Mouse (Mus musculus) gonadal fat pad, adult 2 months (tissue): ENCODE data around the gene Kif19a. TPM values are rescaled to one million over a fixed set of nuclear protein-coding genes. Genes with fewer than 3 reads are reported as not detected.

Experiments used
- DNase-seq: peaks from one replicate; pipeline ENCODE4 v3.0.0-alpha.2; 2012; ENCODE audit warnings: low read depth
- polyA plus RNA-seq: library from polyadenylated mRNA; depleted of rRNA; stranded (reverse); fragments of >200 nt; gene quantifications from 2 replicates; pipeline ENCODE4 v1.2.3, GENCODE M21; 2012; rRNA removed

Kif19a gene
- polyA plus RNA-seq, 1 experiment: 1.3 TPM

- DNase-seq: no peak
Observed at GRCm38 (mm10) chr11:114807686-114808427, 42.7 kb downstream of the Kif19a start.

- no peak for DNase-seq
Observed at GRCm38 (mm10) chr11:114809371-114809770, 44.2 kb downstream of the Kif19a start.

- no peak for DNase-seq
Observed at GRCm38 (mm10) chr11:114810344-114810743, 45.2 kb downstream of the Kif19a start.

GRCm38 (mm10) chr11:114812731-114813240 is 47.6 kb downstream of the Kif19a start:
- DNase-seq: no peak

- DNase-seq: no peak
Observed at GRCm38 (mm10) chr11:114814873-114815592, 49.8 kb downstream of the Kif19a start.

GRCm38 (mm10) chr11:114816934-114817333 is 51.7 kb downstream of the Kif19a start:
- DNase-seq: no peak

- no peak for DNase-seq
Observed at GRCm38 (mm10) chr11:114818185-114818584, 53.0 kb downstream of the Kif19a start.

- no peak for DNase-seq
Observed at GRCm38 (mm10) chr11:114819110-114819509, 53.9 kb downstream of the Kif19a start.

- no peak for DNase-seq
Observed at GRCm38 (mm10) chr11:114820444-114820843, 55.3 kb downstream of the Kif19a start.

- no peak for DNase-seq
Observed at GRCm38 (mm10) chr11:114821325-114821724, 56.1 kb downstream of the Kif19a start.

GRCm38 (mm10) chr11:114822727-114823126 is 57.5 kb downstream of the Kif19a start:
- DNase-seq: no peak

GRCm38 (mm10) chr11:114823199-114823725 is 58.1 kb downstream of the Kif19a start:
- DNase-seq: no peak

GRCm38 (mm10) chr11:114826686-114827085 is 61.5 kb downstream of the Kif19a start:
- no peak for DNase-seq

GRCm38 (mm10) chr11:114829499-114830432 is 64.6 kb downstream of the Kif19a start:
- peak; percentile 27 for DNase-seq

- DNase-seq: no peak
Observed at GRCm38 (mm10) chr11:114830433-114830773, 65.2 kb downstream of the Kif19a start.

GRCm38 (mm10) chr11:114833166-114833565 is 68.0 kb downstream of the Kif19a start:
- no peak for DNase-seq

Other genes with a start within 250 kb of the Kif19a start
- 621 and 723 TPM in 2 replicates for gene Rpl38, start 96.9 kb upstream of the Kif19a start, polyA plus RNA-seq
- gene Ttyh2, start 90.0 kb upstream of the Kif19a start, polyA plus RNA-seq: 26.9 and 40.8 TPM in 2 replicates
- gene Dnaic2, start 38.0 kb upstream of the Kif19a start, polyA plus RNA-seq: 1.6 and 2.0 TPM in 2 replicates
- 4.5 and 8.2 TPM in 2 replicates for gene Btbd17, start 30.6 kb downstream of the Kif19a start, polyA plus RNA-seq
- gene Gpr142, start 33.5 kb downstream of the Kif19a start, polyA plus RNA-seq: 0.90 and 3.6 TPM in 2 replicates
- 93.0 and 119 TPM in 2 replicates for gene Gprc5c, start 85.8 kb downstream of the Kif19a start, polyA plus RNA-seq
- 4.1 and 5.6 TPM in 2 replicates for gene Cd300a, start 124.7 kb downstream of the Kif19a start, polyA plus RNA-seq
- 1.6 and 3.7 TPM in 2 replicates for gene Cd300lb, start 169.0 kb downstream of the Kif19a start, polyA plus RNA-seq
- 0.22 and 0.26 TPM in 2 replicates for gene Cd300c, start 203.8 kb downstream of the Kif19a start, polyA plus RNA-seq
- 2.5 and 4.9 TPM in 2 replicates for gene Cd300ld, start 224.5 kb downstream of the Kif19a start, polyA plus RNA-seq
- 4.4 and 4.8 TPM in 2 replicates for gene Cd300c2, start 236.5 kb downstream of the Kif19a start, polyA plus RNA-seq